Mouse (Mus musculus) skeletal muscle tissue, adult 2 months (tissue): ENCODE data around the gene Haus6.
A peak's percentile ranks its signal among the peaks of the same experiment; 100 is the strongest.
"Not testable (repeated sequence)": the region's sequence is repeated elsewhere in the genome, so short reads cannot be mapped to it uniquely, and the experiment has no call there.

Experiments used
- DNase-seq: peaks from one replicate; pipeline ENCODE4 v3.0.0-alpha.2; 2012; ENCODE audit warnings: low read depth, low spot score

Haus6 gene

GRCm38 (mm10) chr4:86611524-86612288 is at the start of gene Haus6:
Gene Haus6 (minus strand): TSS chr4:86612055.
- DNase-seq = peak; percentile 98

- peak; percentile 88 for DNase-seq
Measured at GRCm38 (mm10) chr4:86657176-86657575, 45.3 kb upstream of the Haus6 start.

- DNase-seq = not testable (repeated sequence)
Measured at GRCm38 (mm10) chr4:86656410-86656809, 44.6 kb upstream of the Haus6 start.

- DNase-seq = peak; percentile 66
Measured at GRCm38 (mm10) chr4:86651686-86652384, 40.0 kb upstream of the Haus6 start.

GRCm38 (mm10) chr4:86648394-86648793 is 36.5 kb upstream of the Haus6 start:
- DNase-seq = not testable (repeated sequence)

- not testable (repeated sequence) for DNase-seq
Measured at GRCm38 (mm10) chr4:86637561-86637960, 25.7 kb upstream of the Haus6 start.

- not testable (repeated sequence) for DNase-seq
Measured at GRCm38 (mm10) chr4:86634873-86635272, 23.0 kb upstream of the Haus6 start.

GRCm38 (mm10) chr4:86634312-86634711 is 22.5 kb upstream of the Haus6 start:
- not testable (repeated sequence) for DNase-seq

- not testable (repeated sequence) for DNase-seq
Measured at GRCm38 (mm10) chr4:86632556-86632955, 20.7 kb upstream of the Haus6 start.

GRCm38 (mm10) chr4:86631831-86632230 is 20.0 kb upstream of the Haus6 start:
- DNase-seq = no peak

- DNase-seq = not testable (repeated sequence)
Measured at GRCm38 (mm10) chr4:86626496-86626895, 14.6 kb upstream of the Haus6 start.

GRCm38 (mm10) chr4:86625463-86625862 is 13.6 kb upstream of the Haus6 start:
- DNase-seq = no peak

- not testable (repeated sequence) for DNase-seq
Measured at GRCm38 (mm10) chr4:86622532-86622931, 10.7 kb upstream of the Haus6 start.

GRCm38 (mm10) chr4:86622116-86622515 is 10.3 kb upstream of the Haus6 start:
- DNase-seq = no peak

- DNase-seq = no peak
Measured at GRCm38 (mm10) chr4:86620506-86620905, 8.7 kb upstream of the Haus6 start.

- DNase-seq = no peak
Measured at GRCm38 (mm10) chr4:86612289-86612620, 400 bp upstream of the Haus6 start.

- DNase-seq = no peak
Measured at GRCm38 (mm10) chr4:86591304-86591703, 20.6 kb downstream of the Haus6 start.

GRCm38 (mm10) chr4:86588236-86588635 is 23.6 kb downstream of the Haus6 start:
- no peak for DNase-seq

- no peak for DNase-seq
Measured at GRCm38 (mm10) chr4:86580591-86580990, 31.3 kb downstream of the Haus6 start.

GRCm38 (mm10) chr4:86580056-86580455 is 31.8 kb downstream of the Haus6 start:
- DNase-seq = no peak

GRCm38 (mm10) chr4:86576630-86577225 is 35.1 kb downstream of the Haus6 start:
- no peak for DNase-seq

GRCm38 (mm10) chr4:86576120-86576541 is 35.7 kb downstream of the Haus6 start:
- DNase-seq = no peak
